Mouse (Mus musculus): ENCODE measurements around the gene Slc41a3. TPM values are rescaled to one million over a fixed set of nuclear protein-coding genes. Genes with fewer than 3 reads are reported as not detected.
"Not testable (repeated sequence)": the region's sequence is repeated elsewhere in the genome, so short reads cannot be mapped to it uniquely, and the experiment has no call there.

The Slc41a3 gene
- polyA plus RNA-seq, 1 experiment from 2014 or later, result 7.2 TPM

DNA sequence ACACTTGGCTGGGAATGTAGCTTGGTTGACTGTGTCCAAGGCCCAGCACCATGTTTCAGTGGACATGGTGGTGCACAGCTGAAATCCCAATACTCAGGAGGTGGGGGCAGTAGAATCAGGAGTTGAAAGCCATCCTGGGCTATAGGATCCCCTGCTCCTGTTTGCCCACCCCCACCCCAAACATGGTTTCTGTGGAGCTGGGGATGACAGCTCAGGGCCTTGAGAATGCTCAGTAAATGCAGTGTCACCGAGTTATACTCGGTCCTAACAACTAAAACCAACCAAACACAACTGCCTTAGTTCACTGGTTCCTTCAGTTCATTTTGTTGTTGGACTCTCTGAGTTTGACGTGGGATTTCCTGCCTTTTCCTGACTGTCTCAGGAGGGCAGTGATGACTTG is 38.5 kb downstream of the Slc41a3 start:
- no peaks in the 10 kb centered on the region for H3K27me3 ChIP-seq (ENCODE audit: control insufficient read depth, insufficient read depth, low read length)
- H3K4me3 ChIP-seq (ENCODE audit: low read length), result no peak overlapping the region
- no peaks in the 10 kb centered on the region for H3K9me3 ChIP-seq (ENCODE audit: control insufficient read depth, low read length)
- no peaks in the 10 kb centered on the region for H3K36me3 ChIP-seq (ENCODE audit: control insufficient read depth, insufficient read depth, low read length)
- H3K4me1 ChIP-seq (ENCODE audit: control insufficient read depth, insufficient read depth, low read length), result no peaks in the 10 kb centered on the region
- ATAC-seq (ENCODE audit: low FRiP score, low TSS enrichment), result no peak
- H3K27ac ChIP-seq (ENCODE audit: low read depth, low read length), result no peak overlapping the region
- H3K4me2 ChIP-seq (replicated peaks; ENCODE audit: low read depth, low read length), result no peak overlapping the region
- 80% methylated on average over 3 of the region's 3 CpGs for WGBS
- no peak overlapping the region for H3K9ac ChIP-seq (ENCODE audit: low read depth, low read length)

DNA sequence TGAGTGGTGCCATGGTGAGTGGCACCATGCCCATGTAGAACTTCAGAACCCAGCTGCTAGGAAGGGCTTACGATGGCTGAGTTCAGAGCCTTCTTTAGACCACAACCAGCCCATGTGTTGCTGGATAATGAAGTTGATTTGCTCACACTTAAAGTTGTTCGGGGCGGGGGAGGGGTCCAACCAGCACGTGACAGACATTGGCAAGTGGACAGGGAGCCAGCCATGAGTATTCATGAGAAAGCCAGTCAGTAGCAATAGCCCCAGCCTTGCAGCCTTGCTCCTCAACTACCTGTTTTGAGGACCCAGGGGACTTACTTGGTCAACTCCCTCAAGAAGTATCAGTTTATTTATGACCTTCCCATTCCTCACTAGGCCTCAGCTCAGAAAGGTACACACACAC is 40.4 kb downstream of the Slc41a3 start:
- Histone ChIP-seq H3K4me3 (ENCODE audit: low read length) (no peak overlapping the region), H3K27me3 (ENCODE audit: control insufficient read depth, insufficient read depth, low read length) (no peaks in the 10 kb centered on the region), H3K9ac (ENCODE audit: low read depth, low read length) (no peak overlapping the region), H3K4me2 (replicated peaks; ENCODE audit: low read depth, low read length) (no peak overlapping the region), H3K9me3 (ENCODE audit: control insufficient read depth, low read length) (no peaks in the 10 kb centered on the region), H3K4me1 (ENCODE audit: control insufficient read depth, insufficient read depth, low read length) (no peaks in the 10 kb centered on the region), H3K36me3 (ENCODE audit: control insufficient read depth, insufficient read depth, low read length) (no peaks in the 10 kb centered on the region), H3K27ac (ENCODE audit: low read depth, low read length) (no peak overlapping the region)
- 73% methylated on average over 4 of the region's 4 CpGs for WGBS
- ATAC-seq (ENCODE audit: low FRiP score, low TSS enrichment), result no peak

DNA sequence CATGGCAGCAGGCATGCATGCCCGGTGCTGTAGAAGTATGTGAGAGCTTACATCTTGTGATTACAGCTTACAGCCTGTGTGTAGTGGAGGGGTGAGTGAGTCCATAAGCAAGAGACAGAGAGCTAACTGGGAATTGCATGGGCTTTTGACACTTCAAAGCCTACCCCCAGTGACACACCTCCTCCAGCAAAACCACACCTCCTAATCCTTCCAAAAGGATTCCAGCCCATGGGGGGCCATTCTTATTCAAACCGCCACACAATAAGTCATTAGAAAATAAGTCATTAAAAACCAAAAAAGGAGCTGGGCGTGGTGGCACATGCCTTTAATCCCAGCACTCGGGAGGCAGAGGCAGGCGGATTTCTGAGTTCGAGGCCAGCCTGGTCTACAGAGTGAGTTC is 43.9 kb downstream of the Slc41a3 start:
- 98% methylated on average over 6 of the region's 6 CpGs for WGBS
- Histone ChIP-seq H3K4me3 (ENCODE audit: low read length) (no peak overlapping the region), H3K9me3 (ENCODE audit: control insufficient read depth, low read length) (0 out of 2 replicates have a peak, but pooled peaks cover 3% of the 10 kb centered on the region), H3K9ac (ENCODE audit: low read depth, low read length) (no peak overlapping the region), H3K4me2 (replicated peaks; ENCODE audit: low read depth, low read length) (no peak overlapping the region), H3K27ac (ENCODE audit: low read depth, low read length) (no peak overlapping the region), H3K36me3 (ENCODE audit: control insufficient read depth, insufficient read depth, low read length) (no peaks in the 10 kb centered on the region), H3K27me3 (ENCODE audit: control insufficient read depth, insufficient read depth, low read length) (no peaks in the 10 kb centered on the region), H3K4me1 (ENCODE audit: control insufficient read depth, insufficient read depth, low read length) (no peaks in the 10 kb centered on the region)
- ATAC-seq (ENCODE audit: low FRiP score, low TSS enrichment), result no peak

DNA sequence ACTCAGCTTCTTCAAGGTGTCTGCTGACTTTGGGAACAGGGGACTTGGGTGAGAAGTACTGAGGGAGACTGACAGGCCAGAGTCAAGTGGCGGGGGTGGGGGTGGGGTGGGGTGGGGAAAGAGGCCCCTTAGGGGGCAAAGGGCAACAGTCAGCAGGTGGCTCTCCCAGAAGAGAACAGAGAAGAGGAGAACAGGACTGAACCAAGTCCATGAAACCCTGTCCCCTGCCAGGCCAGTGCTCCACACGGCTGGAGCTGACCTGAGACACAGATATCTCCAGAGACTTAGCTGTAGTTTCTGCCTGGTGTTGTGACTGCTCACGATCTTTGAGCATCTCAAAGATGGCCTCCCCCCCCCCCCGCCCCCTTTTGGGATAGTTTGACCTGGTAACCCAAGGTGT is 44.8 kb downstream of the Slc41a3 start:
- Histone ChIP-seq H3K27me3 (ENCODE audit: control insufficient read depth, insufficient read depth, low read length) (no peaks in the 10 kb centered on the region), H3K9ac (ENCODE audit: low read depth, low read length) (no peak overlapping the region), H3K4me2 (replicated peaks; ENCODE audit: low read depth, low read length) (no peak overlapping the region), H3K27ac (ENCODE audit: low read depth, low read length) (no peak overlapping the region), H3K4me3 (ENCODE audit: low read length) (no peak overlapping the region), H3K36me3 (ENCODE audit: control insufficient read depth, insufficient read depth, low read length) (no peaks in the 10 kb centered on the region), H3K9me3 (ENCODE audit: control insufficient read depth, low read length) (0 out of 2 replicates have a peak, but pooled peaks cover 3% of the 10 kb centered on the region), H3K4me1 (ENCODE audit: control insufficient read depth, insufficient read depth, low read length) (no peaks in the 10 kb centered on the region)
- ATAC-seq (ENCODE audit: low FRiP score, low TSS enrichment), result no peak
- 58% methylated on average over 4 of the region's 4 CpGs for WGBS

DNA sequence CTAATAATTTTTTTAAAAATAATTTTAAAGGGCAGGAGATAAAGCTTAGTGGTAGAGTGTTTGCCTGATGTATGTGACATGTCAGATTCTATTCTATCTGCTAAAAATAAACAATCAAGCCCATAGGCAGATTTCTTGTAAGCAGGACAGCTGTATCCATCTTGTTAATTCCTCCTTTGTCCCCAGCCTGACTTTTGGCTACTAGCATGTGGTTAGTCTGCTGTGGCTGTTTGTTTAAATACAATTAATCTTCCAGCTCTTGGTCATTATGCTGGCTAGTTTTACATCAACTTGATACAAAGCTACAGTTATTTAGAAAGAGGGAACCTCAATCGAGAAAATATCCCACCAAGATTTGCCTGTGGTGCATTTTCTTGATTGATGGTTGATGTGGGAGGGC is 46.1 kb downstream of the Slc41a3 start:
- WGBS, result 34% methylated on average over 1 of the region's 1 CpGs

DNA sequence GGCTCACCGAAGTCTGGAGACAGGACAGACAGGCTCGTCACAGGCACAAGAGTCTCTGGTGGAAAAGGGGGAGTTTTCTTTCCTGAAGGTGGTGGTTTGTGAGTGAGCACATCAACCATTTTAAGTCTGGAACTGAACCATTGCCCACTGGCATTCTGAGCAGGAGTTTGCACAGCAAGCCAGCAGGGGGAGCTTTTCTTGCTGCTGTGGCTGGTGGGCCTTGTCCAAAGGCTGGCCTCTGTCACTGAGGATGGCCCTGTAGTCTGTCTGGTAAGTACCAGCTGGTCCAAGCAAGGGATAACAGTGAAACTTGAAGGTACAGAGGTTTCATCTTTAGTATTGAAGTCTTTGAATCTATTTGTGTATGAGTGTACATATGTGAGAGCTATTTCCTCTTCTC is 49.2 kb downstream of the Slc41a3 start:
- no peak overlapping the region for H3K27ac ChIP-seq (ENCODE audit: low read depth, low read length)
- no peak overlapping the region for H3K4me2 ChIP-seq (replicated peaks; ENCODE audit: low read depth, low read length)
- no peaks in the 10 kb centered on the region for H3K27me3 ChIP-seq (ENCODE audit: control insufficient read depth, insufficient read depth, low read length)
- H3K36me3 ChIP-seq (ENCODE audit: control insufficient read depth, insufficient read depth, low read length), result no peaks in the 10 kb centered on the region
- no peak overlapping the region for H3K4me3 ChIP-seq (ENCODE audit: low read length)
- ATAC-seq (ENCODE audit: low FRiP score, low TSS enrichment), result no peak
- peaks cover 3% of the 10 kb centered on the region; the same call in 1 of the 2 replicates for H3K9me3 ChIP-seq (ENCODE audit: control insufficient read depth, low read length)
- no peak overlapping the region for H3K9ac ChIP-seq (ENCODE audit: low read depth, low read length)
- no peaks in the 10 kb centered on the region for H3K4me1 ChIP-seq (ENCODE audit: control insufficient read depth, insufficient read depth, low read length)
- WGBS, result 56% methylated on average over 2 of the region's 2 CpGs

More for the DNA sequence above, 46.1 kb downstream of the Slc41a3 start:
- no peak overlapping the region for H3K4me2 ChIP-seq (replicated peaks; ENCODE audit: low read depth, low read length)
- H3K36me3 ChIP-seq (ENCODE audit: control insufficient read depth, insufficient read depth, low read length), result no peaks in the 10 kb centered on the region
- H3K27ac ChIP-seq (ENCODE audit: low read depth, low read length), result no peak overlapping the region
- no peak overlapping the region for H3K9ac ChIP-seq (ENCODE audit: low read depth, low read length)
- no peaks in the 10 kb centered on the region for H3K27me3 ChIP-seq (ENCODE audit: control insufficient read depth, insufficient read depth, low read length)
- H3K4me1 ChIP-seq (ENCODE audit: control insufficient read depth, insufficient read depth, low read length), result no peaks in the 10 kb centered on the region
- no peak for ATAC-seq (ENCODE audit: low FRiP score, low TSS enrichment)
- 0 out of 2 replicates have a peak, but pooled peaks cover 3% of the 10 kb centered on the region for H3K9me3 ChIP-seq (ENCODE audit: control insufficient read depth, low read length)
- no peak overlapping the region for H3K4me3 ChIP-seq (ENCODE audit: low read length)

DNA sequence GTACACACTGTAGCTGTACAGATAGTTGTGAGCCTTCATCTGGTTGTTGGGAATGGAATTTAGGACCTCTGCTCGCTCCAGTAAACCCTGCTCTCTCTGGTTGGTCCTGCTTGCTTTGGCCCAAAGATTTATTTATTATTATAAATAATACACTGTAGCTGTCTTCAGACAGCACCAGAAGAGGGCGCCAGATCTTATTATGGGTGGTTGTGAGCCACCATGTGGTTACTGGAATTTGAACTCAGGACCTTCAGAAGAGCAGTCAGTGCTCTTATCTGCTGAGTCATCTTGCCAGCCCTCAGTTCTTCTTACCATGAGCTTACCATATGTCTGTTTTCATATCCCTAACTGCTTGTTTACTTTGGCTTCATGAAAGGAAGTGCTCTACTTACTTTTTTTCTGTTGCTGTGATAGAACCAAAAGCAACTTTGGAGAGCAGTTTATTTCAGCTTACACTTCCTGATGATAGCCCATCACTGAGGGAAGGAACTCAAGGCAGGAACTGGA is 51.9 kb downstream of the Slc41a3 start:
- WGBS, result 77% methylated on average over 2 of the region's 2 CpGs
- H3K27me3 ChIP-seq (ENCODE audit: control insufficient read depth, insufficient read depth, low read length); H3K4me3 ChIP-seq (ENCODE audit: low read length); H3K27ac ChIP-seq (ENCODE audit: low read depth, low read length); H3K36me3 ChIP-seq (ENCODE audit: control insufficient read depth, insufficient read depth, low read length); H3K9me3 ChIP-seq (ENCODE audit: control insufficient read depth, low read length); H3K4me2 ChIP-seq (replicated peaks; ENCODE audit: low read depth, low read length); ATAC-seq (ENCODE audit: low FRiP score, low TSS enrichment); H3K9ac ChIP-seq (ENCODE audit: low read depth, low read length): not testable (repeated sequence)
- H3K4me1 ChIP-seq (ENCODE audit: control insufficient read depth, insufficient read depth, low read length), result peaks cover 15% of the 10 kb centered on the region

DNA sequence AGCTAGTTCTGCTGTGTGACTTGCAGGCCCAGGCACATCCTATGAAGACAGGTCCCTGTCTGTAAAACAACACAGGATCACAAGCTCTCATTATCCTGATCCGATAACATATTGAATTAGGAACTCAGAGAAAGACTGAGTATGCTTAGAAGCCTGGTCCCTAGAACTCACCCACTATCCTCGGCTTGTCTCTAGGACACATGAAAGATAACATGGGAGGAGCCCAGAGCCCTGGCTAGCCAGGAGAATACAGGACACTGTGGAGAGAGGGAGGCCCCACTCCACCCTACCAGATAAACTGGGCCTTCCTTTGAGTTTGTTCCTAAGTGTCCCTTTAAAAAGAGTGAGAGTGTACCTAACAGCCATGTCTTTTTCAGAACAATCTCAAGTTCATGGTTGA is 55.4 kb downstream of the Slc41a3 start:
- peak overlapping the region; percentile 59; the same call in 1 of the 2 replicates for H3K27ac ChIP-seq (ENCODE audit: low read depth, low read length)
- H3K4me1 ChIP-seq (ENCODE audit: control insufficient read depth, insufficient read depth, low read length), result peaks cover 20% of the 10 kb centered on the region
- WGBS, result 59% methylated on average over 2 of the region's 2 CpGs
- peaks cover 3% of the 10 kb centered on the region; the same call in 1 of the 2 replicates for H3K36me3 ChIP-seq (ENCODE audit: control insufficient read depth, insufficient read depth, low read length)
- no peak for ATAC-seq (ENCODE audit: low FRiP score, low TSS enrichment)
- H3K9me3 ChIP-seq (ENCODE audit: control insufficient read depth, low read length), result no peaks in the 10 kb centered on the region; the same call in 1 of the 2 replicates
- no peak overlapping the region for H3K9ac ChIP-seq (ENCODE audit: low read depth, low read length)
- H3K27me3 ChIP-seq (ENCODE audit: control insufficient read depth, insufficient read depth, low read length), result no peaks in the 10 kb centered on the region
- H3K4me2 ChIP-seq (replicated peaks; ENCODE audit: low read depth, low read length), result no peak overlapping the region
- no peak overlapping the region for H3K4me3 ChIP-seq (ENCODE audit: low read length)

DNA sequence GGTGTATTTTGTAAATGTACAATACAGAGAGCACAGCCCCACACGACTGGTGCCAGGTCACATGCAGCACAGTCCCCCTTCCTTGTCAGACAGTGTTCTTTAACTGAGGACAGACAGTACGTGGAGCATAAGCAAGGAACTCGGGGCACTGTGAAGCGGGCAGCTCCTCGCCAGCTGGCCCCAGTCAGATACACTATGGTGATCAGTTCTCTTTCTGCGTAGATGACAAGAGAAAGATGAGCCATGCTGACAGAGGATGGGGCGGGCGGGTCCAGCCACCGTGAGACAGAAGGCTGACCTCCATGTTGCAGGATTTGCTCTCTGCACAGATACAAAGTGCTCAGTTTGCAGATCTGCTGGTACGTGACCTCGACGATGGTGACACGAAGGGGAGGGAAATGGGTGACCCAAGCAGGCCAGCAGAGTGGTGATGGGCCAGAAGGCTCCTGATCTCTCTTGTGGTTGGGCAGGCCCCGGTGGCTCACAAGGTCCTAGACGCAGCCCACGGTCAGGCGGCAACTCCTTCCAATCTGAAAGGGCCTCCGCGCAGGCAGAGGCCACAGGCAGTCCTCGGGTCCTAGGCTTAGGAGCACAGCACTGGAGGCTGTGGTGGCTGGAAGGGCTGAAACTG is 56.0 kb downstream of the Slc41a3 start:
- no peaks in the 10 kb centered on the region for H3K27me3 ChIP-seq (ENCODE audit: control insufficient read depth, insufficient read depth, low read length)
- H3K4me3 ChIP-seq (ENCODE audit: low read length), result no peak overlapping the region
- ATAC-seq (ENCODE audit: low FRiP score, low TSS enrichment), result peak; percentile 32
- peaks cover 7% of the 10 kb centered on the region; the same call in 1 of the 2 replicates for H3K36me3 ChIP-seq (ENCODE audit: control insufficient read depth, insufficient read depth, low read length)
- 53% methylated on average over 20 of the region's 20 CpGs for WGBS
- peak overlapping the region; percentile 59; the same call in 1 of the 2 replicates for H3K27ac ChIP-seq (ENCODE audit: low read depth, low read length)
- no peak overlapping the region for H3K4me2 ChIP-seq (replicated peaks; ENCODE audit: low read depth, low read length)
- H3K9me3 ChIP-seq (ENCODE audit: control insufficient read depth, low read length), result no peaks in the 10 kb centered on the region; the same call in 1 of the 2 replicates
- no peak overlapping the region for H3K9ac ChIP-seq (ENCODE audit: low read depth, low read length)
- peaks cover 20% of the 10 kb centered on the region for H3K4me1 ChIP-seq (ENCODE audit: control insufficient read depth, insufficient read depth, low read length)

All from kidney, embryonic 14.5 days (tissue).